10 mouse cellular contexts compared by ENCODE assay signal in the genomic region with DNA sequence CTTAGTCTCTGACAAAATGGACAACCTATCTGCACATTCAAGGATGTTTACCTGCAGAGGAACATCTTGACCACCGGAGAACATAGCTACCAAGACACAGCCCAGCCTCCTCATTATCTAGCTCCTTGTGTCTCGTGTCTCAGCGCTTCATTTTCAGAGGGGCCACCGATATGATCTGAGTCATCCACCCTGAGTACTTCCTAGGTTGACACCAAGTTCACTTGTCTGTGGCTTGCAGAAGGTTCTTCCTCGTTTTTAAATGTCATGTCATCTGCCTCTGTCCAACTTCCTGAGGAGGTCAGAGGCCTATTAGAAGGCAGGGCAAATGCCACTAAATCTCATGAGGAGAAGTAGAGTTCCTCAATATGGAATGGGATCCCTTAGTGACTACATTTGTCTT. TPM values are rescaled to one million over a fixed set of nuclear protein-coding genes. Genes with fewer than 3 reads are reported as not detected.
DNase-seq lines count a peak whose midpoint lies in the region; ATAC-seq lines count a peak whose summit lies in the region.
"Had no signal": no experiment of that assay in that cellular context is flagged by ENCODE, and none has a peak within 500 bp of the region (broad histone marks: within the 10 kb centered on the region; RNA-seq: fewer than 3 reads in every experiment).

No protein-coding gene starts in this region.

- peaks cover 15% of the 10 kb centered on the region; the same call in 1 of the 2 replicates for H3K27me3 ChIP-seq in heart, embryonic 12.5 days (replicated peaks)
- H3K27me3 ChIP-seq in midbrain, embryonic 11.5 days (ENCODE audit: control insufficient read depth, insufficient read depth, low read length) = peaks cover 21% of the 10 kb centered on the region
- peaks cover 7% of the 10 kb centered on the region; the same call in 1 of the 2 replicates for H3K27me3 ChIP-seq in midbrain, embryonic 14.5 days (ENCODE audit: control insufficient read depth, insufficient read depth, low read length)
- peaks cover 45% of the 10 kb centered on the region for H3K27me3 ChIP-seq in limb, embryonic 13.5 days
- peaks cover 16% of the 10 kb centered on the region for H3K27me3 ChIP-seq in stomach, embryonic 16.5 days (ENCODE audit: control insufficient read depth, insufficient read depth, low read length)

- H3K27ac ChIP-seq in heart, embryonic 12.5 days (ENCODE audit: poor library complexity, severe bottlenecking) = no peak overlapping the region
- no peak overlapping the region for H3K27ac ChIP-seq in midbrain, embryonic 11.5 days (ENCODE audit: low read depth, low read length)
- H3K27ac ChIP-seq in midbrain, embryonic 14.5 days (replicated peaks; ENCODE audit: low read depth, low read length) = no peak overlapping the region
- no peak overlapping the region for H3K27ac ChIP-seq in limb, embryonic 13.5 days
- peak overlapping the region; percentile 98 for H3K27ac ChIP-seq in stomach, embryonic 16.5 days (ENCODE audit: low read length)

- peaks cover 25% of the 10 kb centered on the region for H3K4me1 ChIP-seq in heart, embryonic 12.5 days (replicated peaks)
- peaks cover 13% of the 10 kb centered on the region for H3K4me1 ChIP-seq in midbrain, embryonic 11.5 days (ENCODE audit: control insufficient read depth, insufficient read depth, low read length)
- H3K4me1 ChIP-seq in midbrain, embryonic 14.5 days (ENCODE audit: control insufficient read depth, insufficient read depth, low read length) = peaks cover 14% of the 10 kb centered on the region
- H3K4me1 ChIP-seq in limb, embryonic 13.5 days = peaks cover 15% of the 10 kb centered on the region
- peaks cover 11% of the 10 kb centered on the region for H3K4me1 ChIP-seq in stomach, embryonic 16.5 days (ENCODE audit: control insufficient read depth, insufficient read depth, low read length)

- H3K4me2 ChIP-seq in heart, embryonic 12.5 days = peak overlapping the region; percentile 89; the same call in 1 of the 2 replicates
- H3K4me2 ChIP-seq in midbrain, embryonic 11.5 days = no peak overlapping the region
- H3K4me2 ChIP-seq in midbrain, embryonic 14.5 days (ENCODE audit: low read length) = no peak overlapping the region
- H3K4me2 ChIP-seq in limb, embryonic 13.5 days (replicated peaks) = peak overlapping the region; percentile 96; the same call in 1 of the 2 replicates
- peak overlapping the region; percentile 80; the same call in 1 of the 2 replicates for H3K4me2 ChIP-seq in stomach, embryonic 16.5 days (ENCODE audit: low read depth, low read length)

- H3K9ac ChIP-seq in heart, embryonic 12.5 days = no peak overlapping the region
- no peak overlapping the region for H3K9ac ChIP-seq in midbrain, embryonic 11.5 days (ENCODE audit: low read length)
- no peak overlapping the region for H3K9ac ChIP-seq in midbrain, embryonic 14.5 days (replicated peaks; ENCODE audit: low read length)
- no peak overlapping the region for H3K9ac ChIP-seq in limb, embryonic 13.5 days
- 0 out of 2 replicates have a peak overlapping the region, but pooled peaks have one; percentile 79 for H3K9ac ChIP-seq in stomach, embryonic 16.5 days (ENCODE audit: low read length)

- H3K36me3 ChIP-seq in heart, embryonic 12.5 days = no peaks in the 10 kb centered on the region
- no peaks in the 10 kb centered on the region for H3K36me3 ChIP-seq in midbrain, embryonic 11.5 days (ENCODE audit: control insufficient read depth, insufficient read depth, low read length)
- H3K36me3 ChIP-seq in midbrain, embryonic 14.5 days (ENCODE audit: control insufficient read depth, insufficient read depth, low read length) = 0 out of 2 replicates have a peak, but pooled peaks cover 2% of the 10 kb centered on the region
- H3K36me3 ChIP-seq in limb, embryonic 13.5 days = no peaks in the 10 kb centered on the region
- H3K36me3 ChIP-seq in stomach, embryonic 16.5 days (ENCODE audit: control insufficient read depth, insufficient read depth, low read length) = no peaks in the 10 kb centered on the region

- DNase-seq in heart, postnatal 4 days = no peak
- DNase-seq in midbrain, embryonic 11.5 days (ENCODE audit: low spot score, missing footprints) = peak; percentile 12
- no peak for DNase-seq in midbrain, embryonic 14.5 days
- no peak for DNase-seq in layer of hippocampus, adult 18-20 months (ENCODE audit: low spot score in 2 of 2)
- no peak for DNase-seq in left cerebral cortex, postnatal 10 days (ENCODE audit: extremely low spot score in 1 of 2, low spot score in 2 of 2)
- DNase-seq: kidney, adult 18-20 months had no signal

- peaks cover 3% of the 10 kb centered on the region; the same call in 1 of the 2 replicates for H3K9me3 ChIP-seq in heart, embryonic 12.5 days (replicated peaks)
- H3K9me3 ChIP-seq in midbrain, embryonic 11.5 days (ENCODE audit: control insufficient read depth, low read length) = no peaks in the 10 kb centered on the region
- H3K9me3 ChIP-seq in midbrain, embryonic 14.5 days (ENCODE audit: control insufficient read depth, low read length) = no peaks in the 10 kb centered on the region
- no peaks in the 10 kb centered on the region for H3K9me3 ChIP-seq in limb, embryonic 13.5 days
- no peaks in the 10 kb centered on the region for H3K9me3 ChIP-seq in stomach, embryonic 16.5 days (replicated peaks; ENCODE audit: control insufficient read depth, low read length)
- H3K9me3 ChIP-seq: forebrain, embryonic 13.5 days had no signal

- intact Hi-C loops in left cerebral cortex, postnatal 10 days (cut with DNase I) = no loop called here

- ATAC-seq in heart, embryonic 12.5 days (ENCODE audit: insufficient number of reproducible peaks, low FRiP score) = no peak
- ATAC-seq in midbrain, embryonic 11.5 days (ENCODE audit: low FRiP score) = no peak
- ATAC-seq in midbrain, embryonic 14.5 days (ENCODE audit: low FRiP score, low TSS enrichment) = no peak
- no peak for ATAC-seq in limb, embryonic 13.5 days (ENCODE audit: low FRiP score, low read depth)
- no peak for ATAC-seq in stomach, embryonic 16.5 days (ENCODE audit: insufficient read depth, low FRiP score)

- no peak overlapping the region for H3K4me3 ChIP-seq in heart, embryonic 12.5 days
- H3K4me3 ChIP-seq in midbrain, embryonic 11.5 days (ENCODE audit: low read depth, low read length) = no peak overlapping the region
- H3K4me3 ChIP-seq in midbrain, embryonic 14.5 days (replicated peaks; ENCODE audit: low read depth, low read length) = no peak overlapping the region
- H3K4me3 ChIP-seq in limb, embryonic 13.5 days = no peak overlapping the region
- no peak overlapping the region for H3K4me3 ChIP-seq in stomach, embryonic 16.5 days (replicated peaks; ENCODE audit: low read length)

- 65% methylated on average over 5 of the region's 5 CpGs for WGBS in heart, embryonic 12.5 days
- 78% methylated on average over 5 of the region's 5 CpGs for WGBS in midbrain, embryonic 11.5 days
- WGBS in midbrain, embryonic 14.5 days = 89% methylated on average over 5 of the region's 5 CpGs
- 84% methylated on average over 5 of the region's 5 CpGs for WGBS in limb, embryonic 13.5 days
- 80% methylated on average over 5 of the region's 5 CpGs for WGBS in stomach, embryonic 16.5 days

RNA-seq across cellular contexts. Expression of gene 6430548M08Rik, which starts 1.4 kb away (rescaled TPM):
- 13.8 and 14.4 TPM in 2 replicates for polyA plus RNA-seq in heart, embryonic 12.5 days (2016; fragmentation: Nextera tagmentation; extraction: Ambion mirVana)
- 10 to 100 TPM; 19.3 to 23.8 TPM for total RNA-seq in heart, postnatal 4 days (2021)
- 12.4 and 13.5 TPM in 2 replicates for polyA plus RNA-seq in midbrain, embryonic 11.5 days (2014; fragmentation: Nextera tagmentation; extraction: Ambion mirVana)
- 35.5 and 38.8 TPM in 2 replicates for polyA plus RNA-seq in midbrain, embryonic 14.5 days (2014; fragmentation: Nextera tagmentation; extraction: Ambion mirVana)
- polyA plus RNA-seq in limb, embryonic 13.5 days (2015; fragmentation: Nextera tagmentation; extraction: Ambion mirVana) = 3.3 and 3.4 TPM in 2 replicates
- polyA plus RNA-seq in stomach, embryonic 16.5 days (2015; fragmentation: Nextera tagmentation; extraction: Ambion mirVana) = 7.5 and 9.1 TPM in 2 replicates
- 100 to 1,000 TPM; 163 to 201 TPM for total RNA-seq in layer of hippocampus, adult 18-20 months (2021)
- 100 to 1,000 TPM; 105 TPM for total RNA-seq in left cerebral cortex, postnatal 10 days (2021)

RNA-seq across cellular contexts. Expression of gene Zdhhc7, which starts 11.3 kb away (rescaled TPM):
- 33.9 and 34.9 TPM in 2 replicates for polyA plus RNA-seq in heart, embryonic 12.5 days (2016; fragmentation: Nextera tagmentation; extraction: Ambion mirVana)
- total RNA-seq in heart, postnatal 4 days (2021) = 10 to 100 TPM; 39.5 to 40.8 TPM
- polyA plus RNA-seq in midbrain, embryonic 11.5 days (2014; fragmentation: Nextera tagmentation; extraction: Ambion mirVana) = 24.2 and 25.9 TPM in 2 replicates
- polyA plus RNA-seq in midbrain, embryonic 14.5 days (2014; fragmentation: Nextera tagmentation; extraction: Ambion mirVana) = 22.3 and 26.7 TPM in 2 replicates
- 31.6 and 32.8 TPM in 2 replicates for polyA plus RNA-seq in limb, embryonic 13.5 days (2015; fragmentation: Nextera tagmentation; extraction: Ambion mirVana)
- 30.2 and 31.1 TPM in 2 replicates for polyA plus RNA-seq in stomach, embryonic 16.5 days (2015; fragmentation: Nextera tagmentation; extraction: Ambion mirVana)
- total RNA-seq in layer of hippocampus, adult 18-20 months (2021) = 10 to 100 TPM; 36.6 to 37.1 TPM
- 10 to 100 TPM; 32.4 to 36.1 TPM for total RNA-seq in left cerebral cortex, postnatal 10 days (2021)

Comparison
In these comparisons a context has a peak if more than half of its experiments do, and no peak if none do; other contexts are left out.
1. H3K4me2 ChIP-seq: peak in heart, embryonic 12.5 days (single experiment), limb, embryonic 13.5 days (single experiment) and stomach, embryonic 16.5 days (single experiment); none in midbrain, embryonic 11.5 days (single experiment) and midbrain, embryonic 14.5 days (single experiment).